Mouse (Mus musculus): ENCODE results near the gene Ctxn2. TPM values are rescaled to one million over a fixed set of nuclear protein-coding genes. Genes with fewer than 3 reads are reported as not detected.
A peak's percentile ranks its signal among the peaks of the same experiment; 100 is the strongest.

Ctxn2 gene
- polyA plus RNA-seq, 2 experiments = not detected

DNA sequence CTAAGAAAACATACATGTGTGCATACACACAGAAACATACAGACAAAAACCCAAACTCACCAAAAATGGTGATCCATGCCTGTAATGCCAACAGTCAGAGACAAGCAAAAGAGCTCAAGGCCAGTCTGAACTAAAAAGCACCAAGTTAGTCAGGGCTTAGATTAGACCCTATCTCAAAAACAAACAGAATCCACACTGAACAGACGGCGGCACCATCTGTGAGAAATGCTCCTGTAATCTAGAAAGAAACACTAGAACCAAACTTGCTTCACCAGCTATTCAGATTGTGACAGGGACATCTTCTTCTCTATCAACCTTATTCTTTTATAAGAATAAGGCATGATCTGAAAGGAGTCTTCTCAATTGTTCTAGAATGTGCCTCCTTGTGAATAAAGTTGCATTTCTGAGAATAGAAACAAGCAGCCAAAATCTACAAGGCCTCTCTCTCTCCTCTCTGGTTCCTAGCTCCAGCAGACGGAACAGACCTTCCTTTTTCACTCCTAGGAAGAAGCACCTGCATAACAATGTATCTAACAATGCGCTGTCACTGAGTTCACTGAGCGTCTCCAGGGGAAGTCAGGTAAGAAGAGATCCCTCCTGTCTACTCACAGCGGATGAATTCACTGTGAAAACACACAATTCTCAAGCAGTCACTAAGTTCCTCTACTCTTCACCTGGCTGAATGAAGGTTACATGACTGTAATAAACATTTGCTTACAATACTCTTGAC is 16.9 kb upstream of the Ctxn2 start:
- no peak overlapping the region for H3K27ac ChIP-seq (replicated peaks; ENCODE audit: low read depth, low read length)
- no peak for TF ChIP-seq POLR2A (IDR thresholded peaks at IDR 0.05; ENCODE audit: borderline replicate concordance, extremely low read depth, insufficient read depth, insufficient read length)
- no peak overlapping the region for H3K4me3 ChIP-seq (replicated peaks; ENCODE audit: low read length)
- H3K9me3 ChIP-seq (ENCODE audit: control insufficient read depth, low read length) = no peaks in the 10 kb centered on the region
- 87% methylated on average over 6 of the region's 6 CpGs for WGBS
- H3K9ac ChIP-seq (ENCODE audit: low read depth, low read length, severe bottlenecking) = no peak overlapping the region
- no peak overlapping the region for H3K4me2 ChIP-seq (replicated peaks; ENCODE audit: low read depth, low read length, severe bottlenecking)
- no peaks in the 10 kb centered on the region for H3K27me3 ChIP-seq (ENCODE audit: control insufficient read depth, insufficient read depth, low read length)
- H3K36me3 ChIP-seq (ENCODE audit: control insufficient read depth, insufficient read depth, low read length) = peaks cover 10% of the 10 kb centered on the region; the same call in 1 of the 2 replicates
- no peak for ATAC-seq (ENCODE audit: low FRiP score, low read depth)
- peaks cover 12% of the 10 kb centered on the region for H3K4me1 ChIP-seq (ENCODE audit: control insufficient read depth, insufficient read depth, low read length)
- no peak for DNase-seq (ENCODE audit: low spot score)

DNA sequence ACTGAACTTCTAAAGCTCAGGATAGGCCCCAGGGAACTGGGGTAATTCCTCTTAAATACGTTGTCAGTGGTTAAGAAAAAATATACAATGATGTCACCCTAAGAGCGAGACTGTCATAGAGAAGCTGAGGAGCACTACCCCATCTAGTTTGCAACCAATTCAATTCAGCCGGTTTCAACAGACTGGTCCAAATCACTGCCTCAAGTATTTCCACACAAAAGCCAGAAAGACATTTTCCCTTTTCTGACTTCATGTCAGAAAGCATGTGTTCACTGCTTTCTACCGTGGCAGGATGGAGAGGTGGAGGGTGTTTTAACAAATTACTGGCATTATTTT is 14.2 kb upstream of the Ctxn2 start:
- ATAC-seq (ENCODE audit: low FRiP score, low read depth) (no peak), DNase-seq (ENCODE audit: low spot score) (peak; percentile 13)
- H3K27me3 ChIP-seq (ENCODE audit: control insufficient read depth, insufficient read depth, low read length) = no peaks in the 10 kb centered on the region
- H3K9me3 ChIP-seq (ENCODE audit: control insufficient read depth, low read length) = no peaks in the 10 kb centered on the region
- 5% methylated on average over 4 of the region's 4 CpGs for WGBS
- peaks cover 12% of the 10 kb centered on the region for H3K4me1 ChIP-seq (ENCODE audit: control insufficient read depth, insufficient read depth, low read length)
- H3K4me3 ChIP-seq (replicated peaks; ENCODE audit: low read length) = peak overlapping the region; percentile 77
- TF ChIP-seq POLR2A (IDR thresholded peaks at IDR 0.05; ENCODE audit: borderline replicate concordance, extremely low read depth, insufficient read depth, insufficient read length) = no peak
- H3K36me3 ChIP-seq (ENCODE audit: control insufficient read depth, insufficient read depth, low read length) = no peaks in the 10 kb centered on the region
- H3K9ac ChIP-seq (ENCODE audit: low read depth, low read length, severe bottlenecking) = peak overlapping the region; percentile 98
- H3K27ac ChIP-seq (replicated peaks; ENCODE audit: low read depth, low read length) = peak overlapping the region; percentile 92
- peak overlapping the region; percentile 56 for H3K4me2 ChIP-seq (replicated peaks; ENCODE audit: low read depth, low read length, severe bottlenecking)

DNA sequence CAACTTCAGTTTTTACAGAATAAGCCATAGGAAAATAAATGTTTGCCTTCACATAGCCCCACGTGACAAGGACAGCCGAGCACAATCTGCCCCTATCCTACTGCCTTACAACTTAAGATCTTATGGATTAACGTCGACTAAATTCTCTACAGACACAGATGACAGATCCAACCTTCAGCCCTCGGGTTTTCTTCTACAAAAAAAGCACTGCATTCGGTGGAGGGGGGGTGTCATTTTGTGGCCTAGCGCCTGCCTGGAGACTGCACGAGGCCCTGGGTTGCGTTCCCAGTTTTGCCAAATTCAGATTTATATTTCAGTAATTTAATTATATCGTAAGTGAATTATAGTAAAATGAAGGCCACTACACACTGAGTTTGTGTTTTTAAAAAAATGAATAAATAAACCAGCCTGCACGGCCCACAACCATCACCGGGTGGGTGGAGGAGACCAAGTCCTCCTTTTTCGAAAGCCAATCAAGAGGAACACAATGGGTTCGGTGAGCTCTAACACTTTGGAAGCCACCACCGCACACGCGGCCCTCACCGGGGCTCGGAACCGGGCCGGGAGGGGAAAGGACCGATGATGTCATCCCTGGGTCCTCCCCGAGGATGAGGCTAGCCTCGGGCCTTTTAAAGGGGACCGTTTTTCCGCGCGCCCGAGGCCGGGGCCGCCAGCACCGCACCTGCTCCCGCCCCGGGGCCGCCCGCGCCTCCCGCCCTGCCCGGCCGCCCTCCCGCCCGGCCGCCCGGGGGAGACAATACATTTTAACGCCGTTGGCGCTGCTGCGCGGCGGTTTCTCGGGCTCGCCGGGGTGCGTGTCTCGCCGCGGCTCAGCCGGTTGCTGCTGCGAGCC is 13.6 kb upstream of the Ctxn2 start:
- peak overlapping the region; percentile 98 for H3K9ac ChIP-seq (ENCODE audit: low read depth, low read length, severe bottlenecking)
- WGBS = under 1% methylated on average over 26 of the region's 59 CpGs
- H3K4me3 ChIP-seq (replicated peaks; ENCODE audit: low read length) = peak overlapping the region; percentile 77
- H3K27me3 ChIP-seq (ENCODE audit: control insufficient read depth, insufficient read depth, low read length) = no peaks in the 10 kb centered on the region
- H3K36me3 ChIP-seq (ENCODE audit: control insufficient read depth, insufficient read depth, low read length) = no peaks in the 10 kb centered on the region
- TF ChIP-seq POLR2A (IDR thresholded peaks at IDR 0.05; ENCODE audit: borderline replicate concordance, extremely low read depth, insufficient read depth, insufficient read length) = no peak
- peaks cover 12% of the 10 kb centered on the region for H3K4me1 ChIP-seq (ENCODE audit: control insufficient read depth, insufficient read depth, low read length)
- DNase-seq (ENCODE audit: low spot score) (peak; percentile 14), ATAC-seq (ENCODE audit: low FRiP score, low read depth) (peak; percentile 69)
- peak overlapping the region; percentile 92 for H3K27ac ChIP-seq (replicated peaks; ENCODE audit: low read depth, low read length)
- no peaks in the 10 kb centered on the region for H3K9me3 ChIP-seq (ENCODE audit: control insufficient read depth, low read length)
- peak overlapping the region; percentile 56 for H3K4me2 ChIP-seq (replicated peaks; ENCODE audit: low read depth, low read length, severe bottlenecking)

DNA sequence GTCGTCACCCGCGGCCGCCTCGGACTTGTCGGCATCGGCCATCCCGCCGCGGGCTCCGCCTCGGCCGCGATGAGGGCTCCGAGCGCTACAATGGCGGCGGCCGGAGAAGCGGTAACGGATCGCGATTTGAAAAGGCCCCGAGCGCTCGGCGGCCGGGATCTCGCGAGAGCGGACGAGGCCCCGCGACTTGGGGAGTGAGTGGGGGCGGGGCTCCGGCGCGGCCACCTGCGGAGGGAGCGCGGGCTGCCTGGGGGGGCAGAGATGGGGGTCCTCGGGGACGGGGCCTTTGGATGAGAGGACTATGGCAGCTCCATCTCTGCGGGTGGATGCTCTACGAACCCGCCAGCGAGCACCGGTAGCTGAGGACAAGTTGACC is 13.0 kb upstream of the Ctxn2 start, which contains the start of gene Myef2:
Gene Myef2, minus strand, starts transcription at position 185 of the 376 bp plus-strand sequence.
- no peak for TF ChIP-seq POLR2A (IDR thresholded peaks at IDR 0.05; ENCODE audit: borderline replicate concordance, extremely low read depth, insufficient read depth, insufficient read length)
- Histone ChIP-seq H3K36me3 (ENCODE audit: control insufficient read depth, insufficient read depth, low read length) (no peaks in the 10 kb centered on the region), H3K9ac (ENCODE audit: low read depth, low read length, severe bottlenecking) (peak within 1 kb of the TSS; percentile 98), H3K27me3 (ENCODE audit: control insufficient read depth, insufficient read depth, low read length) (no peaks in the 10 kb centered on the region), H3K27ac (replicated peaks; ENCODE audit: low read depth, low read length) (peak within 1 kb of the TSS; percentile 92), H3K4me3 (replicated peaks; ENCODE audit: low read length) (peak within 1 kb of the TSS; percentile 77), H3K9me3 (ENCODE audit: control insufficient read depth, low read length) (no peaks in the 10 kb centered on the region), H3K4me2 (replicated peaks; ENCODE audit: low read depth, low read length, severe bottlenecking) (peak within 1 kb of the TSS; percentile 56), H3K4me1 (ENCODE audit: control insufficient read depth, insufficient read depth, low read length) (peaks cover 12% of the 10 kb centered on the region)
- WGBS = 2% methylated on average over 19 of the region's 48 CpGs
- ATAC-seq (ENCODE audit: low FRiP score, low read depth) (peak; percentile 90), DNase-seq (ENCODE audit: low spot score) (peak; percentile 75)

DNA sequence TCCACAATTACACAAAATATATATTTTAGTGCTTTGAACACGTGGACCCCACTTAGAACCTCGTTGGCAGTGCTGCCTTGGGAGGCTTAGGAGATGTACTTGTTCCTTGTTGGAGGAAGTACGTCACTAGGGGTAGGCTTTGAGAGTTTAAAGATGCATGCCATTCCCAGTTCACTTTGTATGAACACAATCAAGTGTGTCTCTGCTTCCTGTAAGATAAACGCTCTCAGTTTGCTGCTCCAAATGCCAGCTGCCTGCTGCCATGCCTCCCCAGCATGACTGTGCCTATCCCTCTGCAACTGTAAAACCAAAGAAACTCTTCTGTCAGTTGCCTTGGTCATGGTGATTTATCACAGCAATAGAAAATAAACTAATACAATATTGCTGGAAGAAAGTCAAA is 10.7 kb upstream of the Ctxn2 start:
- Histone ChIP-seq H3K9me3 (ENCODE audit: control insufficient read depth, low read length) (no peaks in the 10 kb centered on the region), H3K4me3 (replicated peaks; ENCODE audit: low read length) (no peak overlapping the region), H3K36me3 (ENCODE audit: control insufficient read depth, insufficient read depth, low read length) (no peaks in the 10 kb centered on the region), H3K9ac (ENCODE audit: low read depth, low read length, severe bottlenecking) (no peak overlapping the region), H3K27ac (replicated peaks; ENCODE audit: low read depth, low read length) (no peak overlapping the region), H3K4me2 (replicated peaks; ENCODE audit: low read depth, low read length, severe bottlenecking) (no peak overlapping the region), H3K4me1 (ENCODE audit: control insufficient read depth, insufficient read depth, low read length) (peaks cover 12% of the 10 kb centered on the region), H3K27me3 (ENCODE audit: control insufficient read depth, insufficient read depth, low read length) (no peaks in the 10 kb centered on the region)
- DNase-seq (ENCODE audit: low spot score) (no peak), ATAC-seq (ENCODE audit: low FRiP score, low read depth) (no peak)
- 32% methylated on average over 4 of the region's 4 CpGs for WGBS
- TF ChIP-seq POLR2A (IDR thresholded peaks at IDR 0.05; ENCODE audit: borderline replicate concordance, extremely low read depth, insufficient read depth, insufficient read length) = no peak
